Mouse (Mus musculus): ENCODE measurements around the gene Coro6. TPM values are rescaled to one million over a fixed set of nuclear protein-coding genes. Genes with fewer than 3 reads are reported as not detected.

The Coro6 gene
- polyA plus RNA-seq (2012; ENCODE audit: insufficient read depth, insufficient read length, missing spikeins): 1.7 and 5.1 TPM in 2 replicates

DNA sequence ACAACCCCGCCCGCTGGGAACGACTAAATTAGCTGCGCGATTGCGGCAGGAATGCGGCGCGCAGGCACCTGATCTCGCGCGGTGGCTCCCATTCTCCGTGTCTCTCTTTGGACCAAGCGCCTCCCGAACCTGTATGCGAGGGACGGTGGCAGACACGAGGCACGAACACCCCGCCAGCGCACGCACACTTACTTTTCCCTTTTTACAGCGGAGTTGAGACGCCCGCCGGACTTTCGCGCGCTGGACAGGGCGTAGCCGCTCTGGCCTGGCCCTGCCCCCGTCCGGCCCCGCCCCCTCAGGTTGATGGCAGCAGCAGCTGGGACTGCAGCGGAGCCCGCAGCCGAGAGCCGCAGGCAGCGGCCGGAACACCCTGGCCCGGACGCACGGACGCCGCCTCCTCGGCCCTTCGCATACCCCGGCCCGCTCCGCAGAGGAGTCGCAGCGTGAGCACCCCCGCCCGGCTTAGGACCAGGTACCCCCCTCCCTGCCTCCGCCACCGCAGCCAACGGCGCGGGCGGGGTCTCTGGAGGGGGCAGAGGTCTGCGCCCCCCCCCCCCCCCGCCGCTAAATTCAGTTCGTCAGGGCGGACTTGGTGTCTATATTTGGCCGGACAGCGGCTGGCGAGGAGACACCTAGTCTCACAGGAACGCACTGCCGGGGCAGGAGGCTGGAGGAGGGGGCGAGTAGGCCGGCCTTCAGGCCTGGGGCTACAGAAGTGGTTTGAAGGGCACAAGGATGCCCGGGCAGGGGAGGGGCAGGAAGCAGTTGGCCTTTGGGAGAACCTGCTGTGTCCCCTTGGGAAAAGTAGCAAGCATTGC lies at the start of gene Coro6:
Gene Coro6 (plus strand): TSS at position 129 of the 818 bp plus-strand sequence.
- peaks cover 6% of the 10 kb centered on the region for H3K4me1 ChIP-seq (ENCODE audit: control insufficient read depth, insufficient read depth, insufficient read length, low read length)
- H3K27ac ChIP-seq (replicated peaks; ENCODE audit: low read depth, low read length): peak within 1 kb of the TSS; percentile 24
- peak within 1 kb of the TSS; percentile 69 for H3K4me3 ChIP-seq (ENCODE audit: insufficient read depth, low read depth, low read length)

DNA sequence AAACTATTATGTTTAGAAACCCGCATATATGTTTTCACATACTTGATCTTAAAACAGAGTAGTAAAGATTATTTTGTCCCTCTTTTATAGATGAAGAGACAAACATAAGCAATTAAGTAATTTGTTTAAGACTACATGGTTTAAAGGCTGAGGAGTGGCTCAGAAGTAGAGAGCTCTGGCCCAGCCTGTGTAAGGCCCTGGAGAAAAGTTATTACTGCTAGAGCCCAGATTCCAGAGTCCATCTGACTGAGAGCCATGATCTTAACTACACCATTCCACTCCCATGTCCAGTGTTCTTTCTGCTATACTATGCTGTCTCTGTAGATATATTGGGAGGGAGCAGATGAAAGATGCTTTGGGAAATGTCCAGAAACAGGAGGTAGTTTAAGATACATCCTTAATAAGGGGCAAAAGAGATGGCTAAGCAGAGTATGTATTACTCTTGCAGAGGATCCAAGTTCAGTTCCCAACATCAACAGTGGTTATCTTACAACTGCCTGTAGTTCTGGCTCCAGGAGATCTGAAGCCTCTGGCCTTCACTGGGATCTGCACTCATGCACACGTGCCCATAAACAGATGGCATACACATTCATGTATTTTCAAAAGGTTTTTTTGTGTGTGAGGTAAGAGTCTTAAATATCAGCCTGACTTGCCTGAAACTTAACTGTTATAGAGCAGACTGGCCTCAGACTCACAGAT lies 47.9 kb upstream of the Coro6 start:
- no peak overlapping the region for H3K4me3 ChIP-seq (ENCODE audit: insufficient read depth, low read depth, low read length)
- 0 out of 2 replicates have a peak overlapping the region, but pooled peaks have one; percentile 42 for H3K27ac ChIP-seq (replicated peaks; ENCODE audit: low read depth, low read length)
- peaks cover 20% of the 10 kb centered on the region for H3K4me1 ChIP-seq (ENCODE audit: control insufficient read depth, insufficient read depth, insufficient read length, low read length)

DNA sequence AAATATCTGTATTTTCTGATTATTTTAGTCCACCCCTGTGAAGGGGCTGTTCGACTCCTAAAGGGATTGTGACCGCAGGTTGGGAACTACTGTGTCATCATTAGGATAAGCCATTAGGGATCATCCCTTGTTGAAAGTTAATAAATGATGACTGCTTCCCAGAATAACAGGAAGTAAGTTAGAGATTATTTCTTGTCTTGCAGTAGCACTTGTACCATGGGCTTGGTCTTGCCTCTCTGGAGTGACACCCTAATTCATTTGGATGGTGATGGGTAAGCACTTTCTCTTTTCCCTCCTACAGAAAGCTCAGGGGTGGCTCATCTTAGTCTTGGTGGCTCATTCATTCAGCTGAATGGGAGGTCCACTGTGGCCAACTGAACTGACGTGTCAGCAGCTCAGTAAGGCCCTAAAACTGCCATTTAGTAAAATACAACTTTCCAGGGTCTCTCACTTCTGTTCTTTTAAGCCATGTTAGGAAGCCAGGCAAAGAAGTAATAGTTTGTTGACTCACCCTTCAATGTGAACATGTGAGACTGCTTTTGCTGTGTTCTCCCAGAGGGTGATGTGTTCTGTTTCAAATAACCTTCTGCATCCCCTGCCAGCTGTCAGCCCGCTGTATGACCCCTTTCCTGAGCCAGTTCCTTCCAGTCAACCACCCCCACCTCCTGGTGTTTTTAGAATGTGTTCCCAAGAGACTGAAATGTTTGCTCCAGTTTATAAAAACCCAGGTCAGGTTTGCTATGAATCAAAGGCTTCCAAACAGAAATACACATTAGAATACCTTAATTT lies 45.8 kb upstream of the Coro6 start:
- Histone ChIP-seq H3K27ac (replicated peaks; ENCODE audit: low read depth, low read length) (peak overlapping the region; percentile 74), H3K4me1 (ENCODE audit: control insufficient read depth, insufficient read depth, insufficient read length, low read length) (peaks cover 11% of the 10 kb centered on the region), H3K4me3 (ENCODE audit: insufficient read depth, low read depth, low read length) (no peak overlapping the region)

DNA sequence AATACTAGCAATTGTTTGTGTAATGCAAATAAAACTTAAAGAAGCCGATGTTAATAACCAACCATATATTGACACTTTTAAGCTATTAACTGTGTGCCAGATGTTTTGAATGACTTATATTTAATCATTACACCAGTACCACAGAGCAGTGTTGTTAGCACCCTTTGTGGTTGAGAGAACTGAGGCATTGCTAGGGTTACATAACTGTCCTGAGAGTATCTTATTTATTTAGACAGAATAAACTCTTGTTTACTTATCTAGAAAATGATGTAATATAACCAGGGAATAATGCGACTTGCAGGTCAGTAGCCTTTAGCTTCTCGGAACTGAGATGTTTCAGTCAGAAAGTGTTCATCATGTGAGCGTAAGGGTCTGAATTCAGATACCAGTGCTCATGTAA lies 44.2 kb upstream of the Coro6 start:
- peaks cover 11% of the 10 kb centered on the region for H3K4me1 ChIP-seq (ENCODE audit: control insufficient read depth, insufficient read depth, insufficient read length, low read length)
- no peak overlapping the region for H3K27ac ChIP-seq (replicated peaks; ENCODE audit: low read depth, low read length)
- H3K4me3 ChIP-seq (ENCODE audit: insufficient read depth, low read depth, low read length): no peak overlapping the region

DNA sequence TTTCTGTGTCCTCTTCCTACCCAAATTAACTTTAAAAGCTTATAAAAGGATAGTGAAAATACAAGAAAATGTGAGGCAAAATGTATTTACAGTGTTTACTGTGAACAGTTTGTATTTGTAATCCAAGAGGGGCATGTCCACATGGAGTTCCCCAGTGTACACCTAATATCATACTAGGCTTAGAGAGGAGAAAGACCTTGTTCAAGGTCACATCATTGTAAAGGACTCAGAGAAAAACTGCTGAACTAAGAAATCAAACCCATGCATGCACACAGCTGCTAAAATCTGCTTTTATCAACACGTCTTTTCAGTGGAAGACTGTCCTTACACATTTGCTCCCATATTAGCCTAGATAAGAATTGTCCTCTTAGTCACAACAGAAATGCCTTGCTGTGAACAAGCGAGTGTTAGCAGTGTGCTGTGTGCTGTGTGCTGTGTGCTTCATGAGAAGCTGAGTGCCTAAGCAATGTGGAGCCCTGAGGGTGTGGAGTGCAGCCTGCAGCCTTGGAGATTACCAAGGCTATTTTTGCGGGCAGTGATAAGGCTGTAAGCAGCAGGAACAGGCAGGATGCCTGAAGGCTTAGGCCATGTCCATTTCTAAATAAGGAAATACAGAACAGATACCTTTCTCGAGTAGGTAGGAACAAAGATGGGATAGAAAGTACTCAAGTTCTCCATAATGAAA lies 38.9 kb upstream of the Coro6 start:
- no peak overlapping the region for H3K4me3 ChIP-seq (ENCODE audit: insufficient read depth, low read depth, low read length)
- no peaks in the 10 kb centered on the region for H3K4me1 ChIP-seq (ENCODE audit: control insufficient read depth, insufficient read depth, insufficient read length, low read length)
- H3K27ac ChIP-seq (replicated peaks; ENCODE audit: low read depth, low read length): no peak overlapping the region

DNA sequence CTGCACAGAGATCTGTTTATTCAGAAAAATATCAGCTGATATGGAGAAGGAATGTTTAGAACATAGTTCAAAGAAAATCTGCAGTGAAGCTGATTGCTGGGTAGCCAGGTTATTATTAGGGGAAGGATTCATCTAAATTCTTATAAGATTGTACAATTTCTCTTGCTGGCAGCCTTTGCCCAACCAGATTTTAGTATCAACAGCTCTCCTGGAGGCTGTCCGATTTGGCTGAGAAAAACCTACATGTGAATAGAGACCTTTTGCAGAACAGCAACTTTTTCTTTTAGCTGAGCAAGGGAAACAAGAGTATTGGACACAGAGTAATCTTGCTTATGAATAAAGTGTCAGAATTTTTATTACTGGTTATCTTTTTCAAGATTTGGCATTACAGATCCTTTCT lies 33.8 kb upstream of the Coro6 start:
- Histone ChIP-seq H3K27ac (replicated peaks; ENCODE audit: low read depth, low read length) (no peak overlapping the region), H3K4me1 (ENCODE audit: control insufficient read depth, insufficient read depth, insufficient read length, low read length) (no peaks in the 10 kb centered on the region)

DNA sequence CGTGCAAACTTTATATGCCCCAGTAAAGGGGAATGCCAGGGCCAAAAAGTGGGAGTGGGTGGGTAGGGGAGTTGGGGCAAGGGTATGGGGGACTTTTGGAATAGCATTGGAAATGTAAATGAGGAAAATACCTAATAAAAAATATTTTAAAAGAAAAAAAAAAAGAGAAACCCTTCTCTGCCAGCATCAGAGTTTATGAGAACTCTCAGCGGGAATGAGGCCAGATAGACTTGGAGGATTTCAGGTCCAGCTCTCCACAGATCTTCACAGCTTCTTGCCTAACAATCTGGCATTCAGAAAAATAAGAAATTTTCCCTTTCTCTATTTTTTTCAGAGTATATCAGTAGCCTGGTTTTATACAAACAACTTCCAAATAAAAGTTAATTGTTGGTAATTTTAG lies 25.2 kb upstream of the Coro6 start:
- peaks cover 14% of the 10 kb centered on the region for H3K4me1 ChIP-seq (ENCODE audit: control insufficient read depth, insufficient read depth, insufficient read length, low read length)
- H3K27ac ChIP-seq (replicated peaks; ENCODE audit: low read depth, low read length): no peak overlapping the region
- no peak overlapping the region for H3K4me3 ChIP-seq (ENCODE audit: insufficient read depth, low read depth, low read length)

More for the DNA sequence above, 33.8 kb upstream of the Coro6 start:
- H3K4me3 ChIP-seq (ENCODE audit: insufficient read depth, low read depth, low read length): no peak overlapping the region

DNA sequence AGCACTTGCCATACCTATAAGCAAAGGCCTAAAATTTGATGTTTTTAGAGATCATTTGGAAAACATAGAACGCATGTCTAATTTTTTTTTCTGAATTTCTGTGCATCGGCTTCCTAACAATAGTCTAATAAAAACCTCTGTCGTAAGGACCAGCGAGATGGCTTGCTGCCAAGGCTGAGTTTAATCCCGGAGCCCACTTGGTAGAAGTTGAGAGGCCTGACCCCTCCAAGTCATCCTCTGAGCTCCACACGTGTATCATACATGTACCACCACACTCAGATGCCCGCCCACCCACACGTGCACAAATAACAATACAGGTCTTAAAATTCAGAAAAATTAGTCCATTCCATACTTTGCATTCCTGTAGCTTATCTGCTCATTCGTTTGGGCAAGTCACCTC lies 22.1 kb upstream of the Coro6 start:
- peaks cover 35% of the 10 kb centered on the region for H3K4me1 ChIP-seq (ENCODE audit: control insufficient read depth, insufficient read depth, insufficient read length, low read length)
- peak overlapping the region; percentile 69 for H3K27ac ChIP-seq (replicated peaks; ENCODE audit: low read depth, low read length)
- H3K4me3 ChIP-seq (ENCODE audit: insufficient read depth, low read depth, low read length): no peak overlapping the region

DNA sequence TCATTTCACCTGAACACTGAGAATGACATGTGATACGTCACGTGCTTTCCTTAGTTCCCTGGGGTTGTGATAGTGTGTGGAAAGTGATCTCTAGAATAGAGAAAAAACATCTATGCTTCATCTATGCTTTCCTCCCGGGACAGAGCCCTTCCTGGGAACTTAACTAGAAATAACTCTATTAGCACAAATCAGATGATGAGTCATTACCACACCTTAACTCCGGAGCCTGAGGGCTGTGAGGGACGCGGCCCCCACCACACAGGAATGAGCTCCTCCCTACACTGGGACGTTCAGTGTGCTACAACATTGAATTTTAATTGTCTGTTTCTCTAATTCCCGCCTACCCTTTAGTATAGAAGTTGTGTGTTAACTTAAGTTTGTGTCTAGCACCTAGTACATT lies 21.2 kb upstream of the Coro6 start:
- peak overlapping the region; percentile 61 for H3K27ac ChIP-seq (replicated peaks; ENCODE audit: low read depth, low read length)
- no peak overlapping the region for H3K4me3 ChIP-seq (ENCODE audit: insufficient read depth, low read depth, low read length)
- peaks cover 42% of the 10 kb centered on the region for H3K4me1 ChIP-seq (ENCODE audit: control insufficient read depth, insufficient read depth, insufficient read length, low read length)

DNA sequence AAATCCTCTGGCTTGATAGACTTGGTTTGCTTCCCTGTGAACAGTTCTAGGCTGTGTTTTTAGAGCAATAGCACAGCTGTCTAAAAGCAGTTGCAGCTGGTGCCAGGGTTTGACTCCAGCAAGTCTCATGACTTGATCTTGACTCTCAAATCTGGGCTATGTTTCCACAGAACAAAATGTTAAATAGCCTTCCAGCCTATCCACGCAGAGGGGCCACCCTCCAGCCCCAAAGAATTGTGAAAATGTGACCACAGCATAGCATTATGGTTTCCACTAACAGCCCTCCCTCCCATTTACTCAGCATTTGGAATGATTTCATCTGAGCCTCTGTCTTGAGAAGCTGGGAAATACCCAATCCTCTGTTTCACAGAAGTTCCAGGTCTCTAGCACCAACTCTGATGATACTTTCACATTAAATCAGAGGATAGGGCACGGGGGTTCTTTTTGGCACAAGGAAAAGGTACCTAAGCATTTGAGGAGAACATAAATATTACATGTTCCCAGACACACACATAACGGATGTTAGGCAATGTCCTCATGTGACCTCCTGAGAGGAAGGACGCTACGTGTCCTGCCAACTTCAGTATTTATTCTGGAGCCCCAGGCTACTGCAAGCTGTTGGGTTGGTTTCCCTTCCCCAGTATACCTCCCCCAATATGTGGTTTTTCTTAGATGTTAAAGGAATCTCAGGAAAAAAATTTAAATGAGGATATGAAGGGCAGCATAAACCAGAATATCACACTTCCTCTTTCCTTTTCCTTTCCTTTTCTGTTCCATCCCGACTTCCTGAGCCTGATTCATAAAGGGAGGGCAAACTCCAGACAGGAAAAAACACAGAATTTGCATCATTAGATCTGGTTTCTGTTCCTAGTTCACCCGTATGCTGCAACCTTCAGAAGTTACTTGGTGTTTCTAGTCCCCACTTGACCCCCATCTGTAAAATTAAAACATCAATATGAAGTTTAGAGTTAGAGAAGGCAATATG lies 19.7 kb upstream of the Coro6 start:
- no peak overlapping the region for H3K4me3 ChIP-seq (ENCODE audit: insufficient read depth, low read depth, low read length)
- peaks cover 51% of the 10 kb centered on the region for H3K4me1 ChIP-seq (ENCODE audit: control insufficient read depth, insufficient read depth, insufficient read length, low read length)
- H3K27ac ChIP-seq (replicated peaks; ENCODE audit: low read depth, low read length): peak overlapping the region; percentile 95

DNA sequence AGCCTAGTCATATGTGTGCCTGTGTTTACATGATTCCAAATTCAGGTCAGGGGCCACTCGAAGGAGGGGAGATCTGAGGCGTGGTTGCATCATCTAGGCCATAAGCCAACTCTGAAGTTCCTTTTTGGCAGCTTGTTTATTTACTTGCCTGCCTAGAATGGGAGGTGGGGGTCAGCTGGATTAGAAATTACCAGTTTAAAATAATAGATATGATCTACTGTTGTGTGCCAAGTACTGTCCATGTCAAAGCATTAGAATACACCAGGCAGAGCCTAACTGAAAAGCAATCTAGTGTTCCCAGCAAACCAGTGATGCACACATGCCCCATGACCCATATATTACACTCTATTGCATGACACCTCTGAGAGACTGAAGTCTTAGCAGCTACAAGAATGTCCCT lies 17.3 kb upstream of the Coro6 start:
- Histone ChIP-seq H3K4me1 (ENCODE audit: control insufficient read depth, insufficient read depth, insufficient read length, low read length) (peaks cover 53% of the 10 kb centered on the region), H3K4me3 (ENCODE audit: insufficient read depth, low read depth, low read length) (no peak overlapping the region), H3K27ac (replicated peaks; ENCODE audit: low read depth, low read length) (peak overlapping the region; percentile 15; the same call in 1 of the 2 replicates)

DNA sequence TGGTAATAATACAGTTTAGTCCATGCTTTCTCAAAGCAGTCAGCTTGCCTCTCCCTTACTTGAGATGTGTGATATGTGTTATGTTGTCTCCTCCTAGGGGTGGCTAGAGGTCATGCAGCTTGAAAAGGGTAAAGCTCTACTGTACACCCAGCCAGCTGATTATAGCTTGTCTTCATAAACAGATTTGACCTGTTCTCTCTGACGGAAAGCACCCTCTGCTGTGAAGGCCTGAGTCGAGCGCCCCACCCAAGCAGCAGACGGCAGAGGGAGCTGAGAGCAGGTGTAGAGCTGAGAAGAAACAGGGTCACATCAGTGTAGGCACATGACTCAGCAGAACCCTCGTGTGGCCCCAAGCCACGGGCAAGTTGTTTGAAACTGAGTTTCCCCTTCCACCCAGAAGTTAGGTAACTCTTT lies 15.6 kb upstream of the Coro6 start:
- Histone ChIP-seq H3K27ac (replicated peaks; ENCODE audit: low read depth, low read length) (peak overlapping the region; percentile 98), H3K4me3 (ENCODE audit: insufficient read depth, low read depth, low read length) (no peak overlapping the region), H3K4me1 (ENCODE audit: control insufficient read depth, insufficient read depth, insufficient read length, low read length) (peaks cover 43% of the 10 kb centered on the region)

DNA sequence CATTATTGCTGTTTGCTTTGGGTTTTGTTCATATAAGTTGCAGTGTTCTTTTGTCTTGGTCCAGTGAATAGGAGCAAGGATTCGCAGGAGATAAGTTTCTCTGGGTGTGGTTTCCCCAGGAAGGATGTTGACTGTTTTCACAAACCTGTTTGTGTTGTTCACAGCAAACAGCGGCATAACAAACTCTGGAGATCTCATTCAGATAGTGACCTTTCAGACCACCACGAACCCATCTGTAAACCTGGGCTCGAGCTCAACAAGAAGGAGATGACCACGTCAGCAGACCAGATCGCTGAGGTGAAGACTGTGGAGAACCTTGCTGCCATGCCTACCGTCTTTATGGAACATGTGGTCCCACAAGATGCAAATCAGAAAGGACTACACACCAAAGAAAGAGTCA lies 13.0 kb upstream of the Coro6 start:
- H3K4me1 ChIP-seq (ENCODE audit: control insufficient read depth, insufficient read depth, insufficient read length, low read length): peaks cover 25% of the 10 kb centered on the region
- H3K27ac ChIP-seq (replicated peaks; ENCODE audit: low read depth, low read length): peak overlapping the region; percentile 85
- H3K4me3 ChIP-seq (ENCODE audit: insufficient read depth, low read depth, low read length): peak overlapping the region; percentile 59

DNA sequence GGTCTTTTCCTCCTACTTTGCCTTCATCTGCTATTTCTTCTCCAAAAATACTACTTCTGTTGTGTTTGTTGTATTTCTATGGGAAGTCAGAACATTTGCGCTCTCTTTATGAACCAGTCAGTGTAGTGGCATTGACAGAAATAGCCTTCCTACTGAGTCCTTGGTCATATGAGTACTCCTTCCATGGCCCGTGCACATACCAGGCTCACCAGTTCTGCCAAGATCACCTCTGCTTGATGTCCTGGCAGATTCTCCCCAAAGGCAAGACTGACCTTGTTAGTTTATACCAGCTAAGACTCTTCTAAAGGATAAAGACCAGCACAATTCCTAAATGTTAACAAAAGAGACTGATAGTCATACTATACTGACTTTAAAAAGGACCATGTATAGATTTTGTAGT lies 10.5 kb upstream of the Coro6 start:
- Histone ChIP-seq H3K27ac (replicated peaks; ENCODE audit: low read depth, low read length) (peak overlapping the region; percentile 45; the same call in 1 of the 2 replicates), H3K4me1 (ENCODE audit: control insufficient read depth, insufficient read depth, insufficient read length, low read length) (peaks cover 20% of the 10 kb centered on the region), H3K4me3 (ENCODE audit: insufficient read depth, low read depth, low read length) (peak overlapping the region; percentile 59)

Measured in brown adipose tissue, adult 24 weeks (tissue).